In genomic region chr5:43783996-43784395, GRCm38 (mm10) we compare ENCODE assay signal across 26 mouse cellular contexts. TPM values are rescaled to one million over a fixed set of nuclear protein-coding genes. Genes with fewer than 3 reads are reported as not detected.
A peak's percentile ranks its signal among the peaks of the same experiment; 100 is the strongest.
DNase-seq lines count a peak whose midpoint lies in the region; ATAC-seq and TF ChIP-seq lines count a peak whose summit lies in the region.
"Had no signal": no experiment of that assay in that cellular context is flagged by ENCODE, and none has a peak within 500 bp of the region (broad histone marks: within the 10 kb centered on the region; RNA-seq: fewer than 3 reads in every experiment).

No protein-coding gene starts in this region.

- no peak overlapping the region for H3K4me3 ChIP-seq in intestine, embryonic 16.5 days (ENCODE audit: low read length)
- no peak overlapping the region for H3K4me3 ChIP-seq in intestine, embryonic 15.5 days (replicated peaks)
- no peak overlapping the region for H3K4me3 ChIP-seq in embryonic fibroblast, embryonic 13.5 days (ENCODE audit: insufficient read depth, low read length)
- no peak overlapping the region for H3K4me3 ChIP-seq in small intestine, adult 2 months (ENCODE audit: low read depth, low read length)
- no peak overlapping the region for H3K4me3 ChIP-seq in midbrain, postnatal 0 days (ENCODE audit: low read depth, low read length)
- H3K4me3 ChIP-seq: embryonic facial prominence, embryonic 10.5 days; embryonic facial prominence, embryonic 12.5 days; erythroblast, embryonic 14.5 days; forebrain, embryonic 10.5 days; forebrain, embryonic 12.5 days had no signal

- no peak overlapping the region for H3K9ac ChIP-seq in intestine, embryonic 16.5 days (ENCODE audit: low read depth, low read length)
- no peak overlapping the region for H3K9ac ChIP-seq in intestine, embryonic 15.5 days
- H3K9ac ChIP-seq in midbrain, postnatal 0 days (replicated peaks; ENCODE audit: low read length, poor library complexity, severe bottlenecking), result no peak overlapping the region
- H3K9ac ChIP-seq: embryonic facial prominence, embryonic 12.5 days; forebrain, embryonic 12.5 days had no signal

- no peak overlapping the region for H3K27ac ChIP-seq in intestine, embryonic 16.5 days (ENCODE audit: low read length)
- H3K27ac ChIP-seq in intestine, embryonic 15.5 days, result no peak overlapping the region
- peak overlapping the region; percentile 72 for H3K27ac ChIP-seq in embryonic fibroblast, embryonic 13.5 days (ENCODE audit: insufficient read depth, low read length)
- peak overlapping the region; percentile 63 for H3K27ac ChIP-seq in small intestine, adult 2 months (ENCODE audit: insufficient read depth, low read depth, low read length)
- H3K27ac ChIP-seq in midbrain, postnatal 0 days (ENCODE audit: low read depth, low read length), result no peak overlapping the region
- H3K27ac ChIP-seq: embryonic facial prominence, embryonic 10.5 days; embryonic facial prominence, embryonic 12.5 days; forebrain, embryonic 10.5 days; forebrain, embryonic 12.5 days had no signal

- TF ChIP-seq POLR2A in embryonic fibroblast, embryonic 13.5 days (IDR thresholded peaks at IDR 0.05; ENCODE audit: low read depth, low read length), result no peak
- no peak for TF ChIP-seq POLR2A in small intestine, adult 2 months (IDR thresholded peaks at IDR 0.05; ENCODE audit: low read depth, low read length)

- no peaks in the 10 kb centered on the region for H3K9me3 ChIP-seq in intestine, embryonic 16.5 days (ENCODE audit: control insufficient read depth, low read length)
- no peaks in the 10 kb centered on the region for H3K9me3 ChIP-seq in intestine, embryonic 15.5 days
- no peaks in the 10 kb centered on the region for H3K9me3 ChIP-seq in midbrain, postnatal 0 days (ENCODE audit: low read length)
- H3K9me3 ChIP-seq: embryonic facial prominence, embryonic 10.5 days; embryonic facial prominence, embryonic 12.5 days; forebrain, embryonic 10.5 days; forebrain, embryonic 12.5 days had no signal

- H3K36me3 ChIP-seq in intestine, embryonic 16.5 days (ENCODE audit: control insufficient read depth, insufficient read depth, low read length), result no peaks in the 10 kb centered on the region
- no peaks in the 10 kb centered on the region for H3K36me3 ChIP-seq in intestine, embryonic 15.5 days
- H3K36me3 ChIP-seq in small intestine, adult 2 months (ENCODE audit: control insufficient read depth, insufficient read depth, low read length), result no peaks in the 10 kb centered on the region
- H3K36me3 ChIP-seq in midbrain, postnatal 0 days (ENCODE audit: insufficient read depth, low read length), result no peaks in the 10 kb centered on the region
- H3K36me3 ChIP-seq: embryonic facial prominence, embryonic 12.5 days; forebrain, embryonic 12.5 days had no signal

- no peak for TF ChIP-seq CTCF in embryonic fibroblast, embryonic 13.5 days (IDR thresholded peaks at IDR 0.05; ENCODE audit: borderline replicate concordance, insufficient read depth, low read length)
- TF ChIP-seq CTCF in small intestine, adult 2 months (IDR thresholded peaks at IDR 0.05; ENCODE audit: extremely low read depth, insufficient read length, insufficient replicate concordance, low read depth, low read length), result no peak
- TF ChIP-seq CTCF in midbrain, postnatal 0 days (IDR thresholded peaks at IDR 0.05), result no peak

- DNase-seq in 416B (ENCODE audit: low read depth), result peak; percentile 71
- no peak for DNase-seq in lung, adult 18-20 months
- DNase-seq in midbrain, postnatal 0 days (ENCODE audit: low spot score), result no peak
- no peak for DNase-seq in adrenal gland, postnatal 25 days
- DNase-seq: adrenal gland, adult 8-10 months; adrenal gland, postnatal 14 days; cerebellum, adult 11-12 months; cerebellum, adult 2 months; cerebellum, adult 9-10 months; cerebellum, postnatal 10 days; cerebellum, postnatal 25 days had no signal

- peaks cover 14% of the 10 kb centered on the region for H3K4me1 ChIP-seq in intestine, embryonic 16.5 days (ENCODE audit: control insufficient read depth, insufficient read depth, low read length)
- H3K4me1 ChIP-seq in intestine, embryonic 15.5 days (replicated peaks), result 0 out of 2 replicates have a peak, but pooled peaks cover 4% of the 10 kb centered on the region
- peaks cover 4% of the 10 kb centered on the region for H3K4me1 ChIP-seq in embryonic fibroblast, embryonic 13.5 days (ENCODE audit: control insufficient read depth, insufficient read depth, low read length)
- H3K4me1 ChIP-seq in small intestine, adult 2 months (ENCODE audit: control insufficient read depth, insufficient read depth, insufficient read length, low read length), result peaks cover 6% of the 10 kb centered on the region; the same call in 1 of the 2 replicates
- H3K4me1 ChIP-seq in midbrain, postnatal 0 days (ENCODE audit: insufficient read depth, low read length), result peaks cover 6% of the 10 kb centered on the region; the same call in 1 of the 2 replicates

- 78% methylated on average over 2 of the region's 2 CpGs for WGBS in intestine, embryonic 16.5 days
- WGBS in intestine, embryonic 15.5 days, result 57% methylated on average over 2 of the region's 2 CpGs
- 46% methylated on average over 2 of the region's 2 CpGs for WGBS in small intestine, adult 2 months
- WGBS in midbrain, postnatal 0 days, result 89% methylated on average over 2 of the region's 2 CpGs

- peak; percentile 20; the same call in 1 of the 2 replicates for ATAC-seq in intestine, embryonic 16.5 days
- ATAC-seq in intestine, embryonic 15.5 days, result no peak
- no peak for ATAC-seq in midbrain, postnatal 0 days (ENCODE audit: low FRiP score)
- ATAC-seq: activated CD4-positive, CD25-positive, alpha-beta regulatory T cell, adult 4 months; forebrain, embryonic 14.5 days; forebrain, embryonic 16.5 days; Patski had no signal

- H3K27me3 ChIP-seq in intestine, embryonic 16.5 days (replicated peaks; ENCODE audit: control insufficient read depth, insufficient read depth, low read length), result no peaks in the 10 kb centered on the region
- H3K27me3 ChIP-seq in intestine, embryonic 15.5 days (replicated peaks), result no peaks in the 10 kb centered on the region
- no peaks in the 10 kb centered on the region for H3K27me3 ChIP-seq in small intestine, adult 2 months (ENCODE audit: control insufficient read depth, insufficient read depth, low read length)
- H3K27me3 ChIP-seq in midbrain, postnatal 0 days (ENCODE audit: insufficient read depth, low read length), result no peaks in the 10 kb centered on the region
- H3K27me3 ChIP-seq: embryonic facial prominence, embryonic 12.5 days; forebrain, embryonic 12.5 days; Patski had no signal

- H3K4me2 ChIP-seq in intestine, embryonic 16.5 days (ENCODE audit: low read depth, low read length), result no peak overlapping the region
- H3K4me2 ChIP-seq in intestine, embryonic 15.5 days (replicated peaks), result no peak overlapping the region
- H3K4me2 ChIP-seq in midbrain, postnatal 0 days (ENCODE audit: low read depth, low read length, poor library complexity, severe bottlenecking), result no peak overlapping the region
- H3K4me2 ChIP-seq: embryonic facial prominence, embryonic 12.5 days; forebrain, embryonic 12.5 days had no signal

RNA-seq across cellular contexts. Expression of gene Bst1, which starts 34.7 kb away (rescaled TPM):
- polyA plus RNA-seq in intestine, embryonic 16.5 days (2015; fragmentation: Nextera tagmentation; extraction: Ambion mirVana), result 1.1 and 2.9 TPM in 2 replicates
- 0.88 and 0.97 TPM in 2 replicates for polyA plus RNA-seq in intestine, embryonic 15.5 days (2015; fragmentation: Nextera tagmentation; extraction: Ambion mirVana)
- 0.30 and 0.33 TPM in 2 replicates for polyA plus RNA-seq in embryonic fibroblast, embryonic 13.5 days (2011; ENCODE audit: insufficient read length, low read depth, missing spikeins)
- polyA plus RNA-seq in small intestine, adult 2 months (2012; rRNA removed), result 25.9 and 87.8 TPM in 2 replicates
- 0.55 TPM in 1 of 2 replicates, not detected in the other for total RNA-seq in midbrain, postnatal 0 days (2014; rRNA removed)
- polyA plus RNA-seq in midbrain, postnatal 0 days (2015; fragmentation: Nextera tagmentation; extraction: Ambion mirVana), result 0.16 and 0.21 TPM in 2 replicates
- total RNA-seq in adrenal gland, postnatal 25 days (2021), result 1.3 and 1.8 TPM in 2 replicates
- total RNA-seq: MEL had no signal
- polyA plus RNA-seq: C2C12; erythroblast, embryonic 14.5 days; forebrain, embryonic 12.5 days; forebrain, embryonic 14.5 days; forebrain, embryonic 16.5 days had no signal

RNA-seq across cellular contexts. Expression of gene Fbxl5, which starts 37.4 kb away (rescaled TPM):
- 57.1 and 59.9 TPM in 2 replicates for polyA plus RNA-seq in intestine, embryonic 16.5 days (2015; fragmentation: Nextera tagmentation; extraction: Ambion mirVana)
- polyA plus RNA-seq in intestine, embryonic 15.5 days (2015; fragmentation: Nextera tagmentation; extraction: Ambion mirVana), result 56.5 and 60.8 TPM in 2 replicates
- 38.0 and 41.8 TPM in 2 replicates for polyA plus RNA-seq in embryonic fibroblast, embryonic 13.5 days (2011; ENCODE audit: insufficient read length, low read depth, missing spikeins)
- 12.0 and 25.8 TPM in 2 replicates for polyA plus RNA-seq in small intestine, adult 2 months (2012; rRNA removed)
- 122 and 140 TPM in 2 replicates for total RNA-seq in midbrain, postnatal 0 days (2014; rRNA removed)
- 84.5 and 85.2 TPM in 2 replicates for polyA plus RNA-seq in midbrain, postnatal 0 days (2015; fragmentation: Nextera tagmentation; extraction: Ambion mirVana)
- 68.2 and 76.8 TPM in 2 replicates for total RNA-seq in adrenal gland, postnatal 25 days (2021)

Comparison
In these comparisons a context has a peak if more than half of its experiments do, and no peak if none do; other contexts are left out.
1. H3K27ac ChIP-seq: peak in embryonic fibroblast, embryonic 13.5 days (single experiment) and small intestine, adult 2 months (single experiment); none in intestine, embryonic 16.5 days (single experiment), intestine, embryonic 15.5 days (single experiment) and midbrain, postnatal 0 days (single experiment).